Mouse (Mus musculus): Measurements from ENCODE around the gene Meltf. TPM values are rescaled to one million over a fixed set of nuclear protein-coding genes. Genes with fewer than 3 reads are reported as not detected.

The Meltf gene
- not detected for total RNA-seq (2023)

GRCm38 (mm10) chr16:31878573-31879257, at the start of gene Meltf:
Gene Meltf (plus strand): TSS chr16:31878810.

GRCm38 (mm10) chr16:31933751-31934549, 55.3 kb downstream of the Meltf start, which contains the start of gene Pigz:
Gene Pigz (plus strand): TSS chr16:31933851.

GRCm38 (mm10) chr16:31948345-31948774, 69.8 kb downstream of the Meltf start, which contains the start of the genes 0610012G03Rik and Ncbp2:
Gene 0610012G03Rik (minus strand): TSS chr16:31948494.
Gene Ncbp2 (plus strand): TSS chr16:31948513.

Other genes with a start within 250 kb of the Meltf start
- 77.1 TPM for gene Dlg1, start 215.4 kb upstream of the Meltf start, total RNA-seq (2023)
- not detected for gene Pigz, start 55.0 kb downstream of the Meltf start, total RNA-seq (2023)
- gene 0610012G03Rik, start 69.7 kb downstream of the Meltf start, total RNA-seq (2023), result 14.2 TPM
- 21.2 TPM for gene Ncbp2, start 69.7 kb downstream of the Meltf start, total RNA-seq (2023)
- 23.4 TPM for gene Senp5, start 124.5 kb downstream of the Meltf start, total RNA-seq (2023)
- 111 TPM for gene Pak2, start 200.5 kb downstream of the Meltf start, total RNA-seq (2023)
- 65.1 TPM for gene Pigx, start 220.9 kb downstream of the Meltf start, total RNA-seq (2023)
- gene Cep19, start 221.0 kb downstream of the Meltf start, total RNA-seq (2023), result 9.0 TPM

All from CD4-positive naive resting alpha-beta T cell, adult 57 days (primary cell).